Mouse (Mus musculus) myocyte (in vitro differentiated cells): ENCODE measurements around the gene Pard3. TPM values are rescaled to one million over a fixed set of nuclear protein-coding genes. Genes with fewer than 3 reads are reported as not detected.

Source experiments
- H3K27me3 ChIP-seq: one replicate; pipeline ENCODE4 v1.6.1; 2011; ENCODE audit not compliant: control insufficient read depth, insufficient read depth, insufficient read length
- H3K36me3 ChIP-seq: one replicate; pipeline ENCODE4 v1.6.1; 2011; ENCODE audit not compliant: control insufficient read depth, insufficient read depth
- H3K4me2 ChIP-seq: one replicate; pipeline ENCODE4 v1.6.1; 2011; ENCODE audit warnings: low read depth, control low read depth
- H3K4me3 ChIP-seq: one replicate; pipeline ENCODE4 v1.5.1; 2011; ENCODE audit warnings: mild to moderate bottlenecking, control low read depth, moderate library complexity
- H3K79me2 ChIP-seq: one replicate; pipeline ENCODE4 v1.6.1; 2011; ENCODE audit not compliant: control insufficient read depth, insufficient read depth
- H3ac ChIP-seq: one replicate; pipeline ENCODE4 v1.6.1; 2011; ENCODE audit not compliant: control insufficient read depth, insufficient read length
- CEBPB ChIP-seq: IDR thresholded peaks from 2 replicates; pipeline ENCODE4 v1.6.1; 2011; ENCODE audit warnings: mild to moderate bottlenecking, moderate library complexity; ENCODE audit not compliant: poor library complexity, insufficient read depth, severe bottlenecking
- E2F4 ChIP-seq: IDR thresholded peaks from one replicate; pipeline ENCODE4 v1.6.1; 2011; ENCODE audit warnings: mild to moderate bottlenecking, control low read depth, moderate library complexity; ENCODE audit not compliant: insufficient read depth
- MAX ChIP-seq: IDR thresholded peaks from one replicate; pipeline ENCODE4 v1.6.1; 2011; ENCODE audit warnings: low read depth, mild to moderate bottlenecking, control low read depth
- MYOD1 ChIP-seq, 3 experiments: IDR thresholded peaks; one replicate each; pipeline ENCODE4 v1.6.1; 2011; ENCODE audit warnings: control low read depth in 2 of 3, low read depth in 2 of 3, mild to moderate bottlenecking in 2 of 3, moderate library complexity in 1 of 3; ENCODE audit not compliant: insufficient read length in 2 of 3, control insufficient read depth in 1 of 3
- MYOG ChIP-seq, 3 experiments: IDR thresholded peaks; one replicate each; pipeline ENCODE4 v1.6.1; 2011; ENCODE audit warnings: control low read depth in 2 of 3, low read depth in 2 of 3, mild to moderate bottlenecking in 2 of 3; ENCODE audit not compliant: insufficient read length in 2 of 3, control insufficient read depth in 1 of 3, insufficient read depth in 1 of 3
- POLR2A ChIP-seq: IDR thresholded peaks from one replicate; pipeline ENCODE4 v1.6.1; 2011; ENCODE audit warnings: low read depth, mild to moderate bottlenecking, control low read depth, moderate library complexity; ENCODE audit not compliant: insufficient read length
- POLR2AphosphoS2 ChIP-seq: IDR thresholded peaks from one replicate; pipeline ENCODE4 v1.6.1; 2011; ENCODE audit warnings: low read depth, control low read depth; ENCODE audit not compliant: insufficient read length
- REST ChIP-seq: IDR thresholded peaks from one replicate; pipeline ENCODE4 v1.6.1; 2011; ENCODE audit warnings: mild to moderate bottlenecking, control low read depth, moderate library complexity; ENCODE audit not compliant: insufficient read depth, insufficient read length
- SRF ChIP-seq: IDR thresholded peaks from one replicate; pipeline ENCODE4 v1.6.1; 2011; ENCODE audit warnings: low read depth; ENCODE audit not compliant: control insufficient read depth, insufficient read length
- TCF12 ChIP-seq: IDR thresholded peaks from one replicate; pipeline ENCODE4 v1.6.1; 2011; ENCODE audit warnings: mild to moderate bottlenecking, control low read depth; ENCODE audit not compliant: poor library complexity, insufficient read depth, severe bottlenecking
- TCF3 ChIP-seq: IDR thresholded peaks from one replicate; pipeline ENCODE4 v1.6.1; 2011; ENCODE audit warnings: low read depth, control low read depth; ENCODE audit not compliant: insufficient read length
- USF1 ChIP-seq: IDR thresholded peaks from one replicate; pipeline ENCODE4 v1.6.1; 2011; ENCODE audit warnings: low read depth, mild to moderate bottlenecking, control low read depth, moderate library complexity
- polyA plus RNA-seq: library from polyadenylated mRNA; unstranded; fragments of >200 nt; fragmentation: generic; extraction: Trizol; gene quantifications from one replicate; pipeline ENCODE4 v1.2.1, GENCODE M21; 2012; ENCODE audit warnings: missing spikeins

The Pard3 gene
- polyA plus RNA-seq, 1 experiment: 24.3 TPM

GRCm38 (mm10) chr8:127128781-127129396 is 65.2 kb downstream of the Pard3 start:
- no peaks in the 10 kb centered on the region for H3K27me3 ChIP-seq
- peak overlapping the region; percentile 68 for H3K4me2 ChIP-seq
- H3K4me3 ChIP-seq: no peak overlapping the region
- H3K79me2 ChIP-seq: peaks cover 61% of the 10 kb centered on the region
- H3ac ChIP-seq: no peak overlapping the region
- H3K36me3 ChIP-seq: no peaks in the 10 kb centered on the region
- TF ChIP-seq MYOD1 (IDR thresholded peaks at IDR 0.05; ENCODE audit: control insufficient read depth in 1 of 3, insufficient read length in 2 of 3, low read depth in 2 of 3) (peak in 2 of 3 experiments; percentile 51 to 74), USF1 (no peak), SRF (no peak), CEBPB (no peak), POLR2AphosphoS2 (no peak), MYOG (IDR thresholded peaks at IDR 0.05; ENCODE audit: control insufficient read depth in 1 of 3, insufficient read depth in 1 of 3, insufficient read length in 2 of 3, low read depth in 2 of 3) (peak in 1 of 3 experiments; percentile 64)

DNA sequence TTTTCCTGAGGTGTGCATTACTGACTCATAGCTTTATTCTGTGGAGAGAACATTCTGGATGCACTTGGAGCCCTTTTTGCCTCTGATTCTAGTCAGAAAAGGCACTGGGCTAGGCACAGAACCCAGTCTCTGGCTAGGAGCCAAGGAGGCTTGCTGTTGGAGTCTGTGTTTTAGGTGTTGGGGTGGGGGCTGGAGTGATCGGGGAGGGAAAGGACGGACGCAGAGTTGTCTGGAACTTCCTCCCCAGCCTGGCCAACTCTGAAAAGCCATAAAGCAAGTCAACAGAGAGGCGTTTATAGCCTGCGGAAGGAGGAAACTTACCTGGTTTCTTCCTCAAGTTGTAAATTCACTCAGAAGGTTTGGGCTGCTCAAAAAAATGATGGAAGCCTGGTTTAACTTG is 70.6 kb downstream of the Pard3 start:
- H3K27me3 ChIP-seq: no peaks in the 10 kb centered on the region
- H3K36me3 ChIP-seq: no peaks in the 10 kb centered on the region
- TF ChIP-seq SRF (no peak), TCF3 (no peak), POLR2A (no peak), MAX (no peak), POLR2AphosphoS2 (no peak)
- H3K4me2 ChIP-seq: no peak overlapping the region
- H3K79me2 ChIP-seq: peaks cover 72% of the 10 kb centered on the region
- H3ac ChIP-seq: no peak overlapping the region
- no peak overlapping the region for H3K4me3 ChIP-seq

- no peak for TF ChIP-seq E2F4
- no peak for TF ChIP-seq POLR2A
- no peak for TF ChIP-seq USF1
- no peak for TF ChIP-seq POLR2AphosphoS2
- no peak for TF ChIP-seq TCF3
- TF ChIP-seq MYOG (IDR thresholded peaks at IDR 0.05; ENCODE audit: control insufficient read depth in 1 of 3, insufficient read depth in 1 of 3, insufficient read length in 2 of 3, low read depth in 2 of 3): no peak
- no peak for TF ChIP-seq TCF12
- no peak for TF ChIP-seq MAX
- no peak for TF ChIP-seq REST
Observed at GRCm38 (mm10) chr8:127136201-127136600, 72.5 kb downstream of the Pard3 start.

GRCm38 (mm10) chr8:127136781-127137180 is 73.1 kb downstream of the Pard3 start:
- Histone ChIP-seq H3K79me2 (peaks cover 75% of the 10 kb centered on the region), H3K36me3 (no peaks in the 10 kb centered on the region), H3K27me3 (no peaks in the 10 kb centered on the region), H3K4me3 (no peak overlapping the region), H3ac (no peak overlapping the region), H3K4me2 (no peak overlapping the region)
- TF ChIP-seq TCF3 (no peak), POLR2A (no peak), TCF12 (no peak), CEBPB (no peak), E2F4 (no peak), MYOG (IDR thresholded peaks at IDR 0.05; ENCODE audit: control insufficient read depth in 1 of 3, insufficient read depth in 1 of 3, insufficient read length in 2 of 3, low read depth in 2 of 3) (no peak), MAX (no peak), REST (no peak), USF1 (no peak), SRF (no peak), POLR2AphosphoS2 (no peak), MYOD1 (IDR thresholded peaks at IDR 0.05; ENCODE audit: control insufficient read depth in 1 of 3, insufficient read length in 2 of 3, low read depth in 2 of 3) (no peak)

More at GRCm38 (mm10) chr8:127136201-127136600, 72.5 kb downstream of the Pard3 start:
- Histone ChIP-seq H3ac (no peak overlapping the region), H3K36me3 (no peaks in the 10 kb centered on the region), H3K79me2 (peaks cover 75% of the 10 kb centered on the region), H3K27me3 (no peaks in the 10 kb centered on the region), H3K4me3 (no peak overlapping the region), H3K4me2 (no peak overlapping the region)

GRCm38 (mm10) chr8:127139154-127139553 is 75.5 kb downstream of the Pard3 start:
- H3K4me2 ChIP-seq: no peak overlapping the region
- TF ChIP-seq MAX (no peak), POLR2AphosphoS2 (no peak), MYOD1 (IDR thresholded peaks at IDR 0.05; ENCODE audit: control insufficient read depth in 1 of 3, insufficient read length in 2 of 3, low read depth in 2 of 3) (no peak), USF1 (no peak), SRF (no peak), MYOG (IDR thresholded peaks at IDR 0.05; ENCODE audit: control insufficient read depth in 1 of 3, insufficient read depth in 1 of 3, insufficient read length in 2 of 3, low read depth in 2 of 3) (no peak), CEBPB (no peak), E2F4 (no peak), TCF3 (no peak)
- no peaks in the 10 kb centered on the region for H3K36me3 ChIP-seq
- H3K79me2 ChIP-seq: peaks cover 77% of the 10 kb centered on the region
- H3K27me3 ChIP-seq: no peaks in the 10 kb centered on the region
- no peak overlapping the region for H3K4me3 ChIP-seq
- no peak overlapping the region for H3ac ChIP-seq
